Mouse (Mus musculus): ENCODE measurements around the gene BC025446. TPM values are rescaled to one million over a fixed set of nuclear protein-coding genes. Genes with fewer than 3 reads are reported as not detected.
"Not testable (repeated sequence)": the region's sequence is repeated elsewhere in the genome, so short reads cannot be mapped to it uniquely, and the experiment has no call there.

The BC025446 gene
- not detected in 2 replicates for polyA plus RNA-seq (2015; fragmentation: Nextera tagmentation; extraction: Ambion mirVana)

- Histone ChIP-seq H3K27ac (no peak within 1 kb of the TSS), H3K4me3 (no peak within 1 kb of the TSS), H3K36me3 (no peaks in the 10 kb centered on the region), H3K27me3 (no peaks in the 10 kb centered on the region), H3K4me2 (no peak within 1 kb of the TSS), H3K9ac (no peak within 1 kb of the TSS), H3K9me3 (replicated peaks) (no peaks in the 10 kb centered on the region), H3K4me1 (replicated peaks) (no peaks in the 10 kb centered on the region)
- 63% methylated on average over 7 of the region's 7 CpGs for WGBS
- ATAC-seq (replicated peaks; ENCODE audit: insufficient number of reproducible peaks, insufficient read depth, low FRiP score, low read depth), result no peak
Measured at GRCm38 (mm10) chr15:75215778-75216691, at the start of gene BC025446. Gene BC025446 (plus strand): TSS chr15:75216376.

DNA sequence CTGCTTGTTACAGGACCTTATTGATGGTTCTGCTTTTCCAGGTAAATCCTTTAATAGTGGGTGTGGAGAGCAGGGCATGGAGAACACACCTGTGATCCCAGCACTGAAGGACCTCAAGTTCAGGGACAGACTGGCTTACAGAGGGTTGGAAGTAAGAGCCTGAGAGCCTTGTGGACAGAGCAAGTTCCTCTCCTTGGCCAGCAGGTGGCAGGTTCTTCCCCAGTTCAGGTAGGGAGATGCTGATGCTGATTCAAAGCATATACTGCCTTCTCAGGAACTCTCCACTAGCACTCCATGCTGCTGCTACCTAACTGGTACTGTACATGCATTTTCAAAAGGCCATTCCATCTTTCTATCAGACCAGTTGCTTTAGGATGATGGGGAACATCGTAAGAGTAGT is 40.7 kb upstream of the BC025446 start:
- Histone ChIP-seq H3K4me1 (replicated peaks) (no peaks in the 10 kb centered on the region), H3K9me3 (replicated peaks) (no peaks in the 10 kb centered on the region), H3K27ac (no peak overlapping the region), H3K9ac (no peak overlapping the region), H3K36me3 (no peaks in the 10 kb centered on the region), H3K4me2 (no peak overlapping the region), H3K27me3 (no peaks in the 10 kb centered on the region), H3K4me3 (no peak overlapping the region)
- 53% methylated on average over 1 of the region's 1 CpGs for WGBS
- no peak for ATAC-seq (replicated peaks; ENCODE audit: insufficient number of reproducible peaks, insufficient read depth, low FRiP score, low read depth)

DNA sequence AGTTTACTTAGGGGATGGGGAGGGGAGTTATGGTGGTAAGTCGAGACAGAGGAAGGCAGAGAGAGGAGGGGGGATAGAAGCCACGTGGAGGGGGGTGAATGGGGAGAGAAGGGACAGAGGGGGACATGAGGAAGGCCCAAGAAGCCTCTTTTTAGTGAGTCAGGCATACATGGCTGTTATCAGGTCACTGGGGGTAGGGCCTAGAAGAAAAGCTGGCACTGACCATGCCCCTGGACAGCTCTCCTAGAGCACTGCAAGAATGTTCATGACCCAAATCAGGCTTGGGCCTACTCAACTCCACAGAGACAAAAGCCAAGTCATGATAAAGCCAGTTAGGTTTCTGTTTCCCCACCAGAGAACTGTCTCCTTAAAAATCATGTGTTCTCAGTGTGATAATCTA is 29.9 kb upstream of the BC025446 start:
- Histone ChIP-seq H3K9me3 (replicated peaks) (no peaks in the 10 kb centered on the region), H3K27ac (no peak overlapping the region), H3K27me3 (no peaks in the 10 kb centered on the region), H3K4me2 (no peak overlapping the region), H3K9ac (no peak overlapping the region), H3K4me3 (no peak overlapping the region), H3K36me3 (no peaks in the 10 kb centered on the region), H3K4me1 (replicated peaks) (no peaks in the 10 kb centered on the region)
- 22% methylated on average over 2 of the region's 2 CpGs for WGBS
- no peak for ATAC-seq (replicated peaks; ENCODE audit: insufficient number of reproducible peaks, insufficient read depth, low FRiP score, low read depth)

DNA sequence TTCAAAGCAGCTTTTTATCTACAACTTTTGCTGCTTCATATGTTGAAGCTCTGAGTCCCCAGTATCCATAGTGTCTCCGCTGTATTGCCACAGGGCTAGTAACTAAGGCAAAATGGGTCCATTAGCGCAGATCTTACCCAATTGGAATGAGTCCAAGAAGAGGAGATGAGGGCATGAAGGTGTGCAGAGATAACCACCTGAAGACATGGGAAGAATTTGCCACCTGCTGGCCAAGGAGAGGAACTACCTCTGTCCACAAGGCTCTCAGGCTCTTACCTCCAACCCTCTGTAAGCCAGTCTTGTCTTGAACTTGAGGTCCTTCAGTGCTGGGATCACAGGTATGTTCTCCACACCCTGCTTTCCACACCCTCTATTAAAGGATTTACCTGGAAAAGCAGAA is 27.1 kb upstream of the BC025446 start:
- Histone ChIP-seq H3K4me3 (no peak overlapping the region), H3K9me3 (replicated peaks) (no peaks in the 10 kb centered on the region), H3K36me3 (no peaks in the 10 kb centered on the region), H3K4me1 (replicated peaks) (no peaks in the 10 kb centered on the region), H3K4me2 (no peak overlapping the region), H3K27ac (no peak overlapping the region), H3K27me3 (no peaks in the 10 kb centered on the region), H3K9ac (no peak overlapping the region)
- ATAC-seq (replicated peaks; ENCODE audit: insufficient number of reproducible peaks, insufficient read depth, low FRiP score, low read depth), result no peak
- WGBS, result 47% methylated on average over 2 of the region's 2 CpGs

DNA sequence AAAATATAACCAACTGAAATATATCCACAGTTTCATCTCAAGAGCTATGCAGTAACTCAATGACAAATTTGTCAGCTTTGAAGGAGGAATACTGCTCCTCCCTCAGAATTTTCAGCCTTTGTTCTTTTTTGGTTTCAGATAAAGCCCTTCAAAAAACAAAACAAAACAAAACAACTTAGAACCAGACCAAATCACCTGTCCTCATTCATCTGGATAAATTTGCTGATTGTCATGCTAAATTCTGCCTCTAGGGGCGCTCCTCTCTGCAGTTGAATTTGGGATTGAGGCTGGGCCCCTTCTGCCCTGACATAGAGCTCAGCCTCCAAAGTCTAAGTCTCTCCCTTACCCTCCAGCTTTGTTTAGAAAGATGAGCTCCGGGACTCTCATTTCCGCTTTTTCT is 25.6 kb upstream of the BC025446 start:
- not testable (repeated sequence) for H3K4me3 ChIP-seq; H3K4me2 ChIP-seq; ATAC-seq (replicated peaks; ENCODE audit: insufficient number of reproducible peaks, insufficient read depth, low FRiP score, low read depth); H3K27me3 ChIP-seq; H3K27ac ChIP-seq; H3K9me3 ChIP-seq (replicated peaks); H3K36me3 ChIP-seq; H3K4me1 ChIP-seq (replicated peaks); H3K9ac ChIP-seq
- WGBS, result 21% methylated on average over 2 of the region's 3 CpGs

GRCm38 (mm10) chr15:75216831-75217230 is 655 bp downstream of the BC025446 start:
- Histone ChIP-seq H3K4me3 (no peak overlapping the region), H3K27me3 (no peaks in the 10 kb centered on the region), H3K27ac (no peak overlapping the region), H3K9me3 (replicated peaks) (no peaks in the 10 kb centered on the region), H3K36me3 (no peaks in the 10 kb centered on the region), H3K9ac (no peak overlapping the region), H3K4me2 (no peak overlapping the region), H3K4me1 (replicated peaks) (no peaks in the 10 kb centered on the region)
- WGBS, result 43% methylated on average over 1 of the region's 1 CpGs
- ATAC-seq (replicated peaks; ENCODE audit: insufficient number of reproducible peaks, insufficient read depth, low FRiP score, low read depth), result no peak

GRCm38 (mm10) chr15:75221942-75222341 is 5.8 kb downstream of the BC025446 start:
- no peak for ATAC-seq (replicated peaks; ENCODE audit: insufficient number of reproducible peaks, insufficient read depth, low FRiP score, low read depth)
- no peaks in the 10 kb centered on the region for H3K36me3 ChIP-seq

DNA sequence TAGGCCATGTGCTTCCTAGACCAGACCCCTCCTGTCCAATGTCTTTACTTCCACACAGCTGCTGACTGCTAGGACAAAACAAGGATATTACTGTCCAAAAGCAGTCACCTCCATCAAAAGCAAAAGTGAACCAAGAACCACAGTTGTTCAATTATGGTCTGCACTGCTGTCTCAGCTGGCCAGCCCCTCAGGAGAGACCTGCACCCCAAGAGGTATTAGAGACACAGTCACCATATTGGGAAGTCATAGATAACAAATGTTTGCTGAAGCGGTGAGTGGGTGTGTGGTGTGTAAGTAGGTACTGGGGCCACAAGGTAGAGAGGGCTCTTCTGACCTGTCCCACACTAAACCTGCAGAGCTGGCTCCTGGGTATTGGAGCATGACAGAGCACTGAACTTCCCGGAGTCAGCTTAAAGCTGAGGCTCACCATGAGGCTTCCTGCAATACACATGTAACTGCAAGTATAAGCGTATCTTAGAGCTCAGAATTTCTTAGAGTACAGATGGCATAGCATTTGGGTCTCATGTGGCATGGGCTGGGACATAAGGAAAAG is 21.6 kb downstream of the BC025446 start:
- H3K9me3 ChIP-seq (replicated peaks), result no peaks in the 10 kb centered on the region
- H3K27me3 ChIP-seq, result no peaks in the 10 kb centered on the region
- no peak overlapping the region for H3K4me3 ChIP-seq
- no peaks in the 10 kb centered on the region for H3K36me3 ChIP-seq
- no peak overlapping the region for H3K4me2 ChIP-seq
- no peak overlapping the region for H3K9ac ChIP-seq
- ATAC-seq (replicated peaks; ENCODE audit: insufficient number of reproducible peaks, insufficient read depth, low FRiP score, low read depth), result no peak
- 77% methylated on average over 3 of the region's 3 CpGs for WGBS
- H3K4me1 ChIP-seq (replicated peaks), result no peaks in the 10 kb centered on the region
- H3K27ac ChIP-seq, result no peak overlapping the region

More at GRCm38 (mm10) chr15:75221942-75222341, 5.8 kb downstream of the BC025446 start:
- no peak overlapping the region for H3K27ac ChIP-seq
- no peak overlapping the region for H3K4me2 ChIP-seq
- H3K9me3 ChIP-seq (replicated peaks), result no peaks in the 10 kb centered on the region
- H3K4me1 ChIP-seq (replicated peaks), result no peaks in the 10 kb centered on the region
- H3K4me3 ChIP-seq, result no peak overlapping the region
- H3K27me3 ChIP-seq, result no peaks in the 10 kb centered on the region
- no peak overlapping the region for H3K9ac ChIP-seq

GRCm38 (mm10) chr15:75240558-75240957 is 24.4 kb downstream of the BC025446 start:
- Histone ChIP-seq H3K27ac (no peak overlapping the region), H3K36me3 (no peaks in the 10 kb centered on the region), H3K27me3 (no peaks in the 10 kb centered on the region), H3K4me1 (replicated peaks) (no peaks in the 10 kb centered on the region), H3K9me3 (replicated peaks) (no peaks in the 10 kb centered on the region), H3K4me3 (no peak overlapping the region), H3K9ac (no peak overlapping the region), H3K4me2 (no peak overlapping the region)
- WGBS, result 71% methylated on average over 2 of the region's 2 CpGs
- ATAC-seq (replicated peaks; ENCODE audit: insufficient number of reproducible peaks, insufficient read depth, low FRiP score, low read depth), result no peak

GRCm38 (mm10) chr15:75242756-75243640 is 26.8 kb downstream of the BC025446 start:
- no peak for ATAC-seq (replicated peaks; ENCODE audit: insufficient number of reproducible peaks, insufficient read depth, low FRiP score, low read depth)
- 69% methylated on average over 3 of the region's 3 CpGs for WGBS
- Histone ChIP-seq H3K9ac (no peak overlapping the region), H3K9me3 (replicated peaks) (no peaks in the 10 kb centered on the region), H3K4me3 (no peak overlapping the region), H3K36me3 (no peaks in the 10 kb centered on the region), H3K4me1 (replicated peaks) (no peaks in the 10 kb centered on the region), H3K27me3 (no peaks in the 10 kb centered on the region), H3K27ac (no peak overlapping the region), H3K4me2 (no peak overlapping the region)

DNA sequence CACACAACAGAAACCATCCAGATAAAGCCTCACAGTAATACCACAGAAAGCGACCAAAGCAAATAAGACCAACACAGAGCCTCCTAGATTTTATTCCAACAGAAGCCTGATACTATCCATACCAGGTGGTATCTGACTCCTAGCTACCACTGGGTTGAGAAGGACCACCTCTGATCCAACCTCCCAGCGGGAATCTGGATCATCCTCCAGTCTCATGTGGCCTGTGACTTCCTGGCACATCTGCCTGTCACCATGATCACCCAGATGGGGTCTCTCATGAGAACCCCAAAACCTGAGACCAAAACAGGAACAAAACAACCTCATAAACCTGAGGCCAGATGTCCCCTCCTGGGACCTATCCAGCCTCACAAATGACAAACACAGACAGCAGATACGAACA is 38.5 kb downstream of the BC025446 start:
- Histone ChIP-seq H3K9ac (no peak overlapping the region), H3K4me2 (no peak overlapping the region), H3K36me3 (no peaks in the 10 kb centered on the region), H3K27me3 (no peaks in the 10 kb centered on the region), H3K9me3 (replicated peaks) (no peaks in the 10 kb centered on the region), H3K27ac (no peak overlapping the region), H3K4me3 (no peak overlapping the region), H3K4me1 (replicated peaks) (no peaks in the 10 kb centered on the region)
- ATAC-seq (replicated peaks; ENCODE audit: insufficient number of reproducible peaks, insufficient read depth, low FRiP score, low read depth), result no peak
- WGBS, result 78% methylated on average over 3 of the region's 3 CpGs

Measured in heart, embryonic 15.5 days (tissue).